Mouse (Mus musculus): Measurements from ENCODE around the gene Src.

DNA sequence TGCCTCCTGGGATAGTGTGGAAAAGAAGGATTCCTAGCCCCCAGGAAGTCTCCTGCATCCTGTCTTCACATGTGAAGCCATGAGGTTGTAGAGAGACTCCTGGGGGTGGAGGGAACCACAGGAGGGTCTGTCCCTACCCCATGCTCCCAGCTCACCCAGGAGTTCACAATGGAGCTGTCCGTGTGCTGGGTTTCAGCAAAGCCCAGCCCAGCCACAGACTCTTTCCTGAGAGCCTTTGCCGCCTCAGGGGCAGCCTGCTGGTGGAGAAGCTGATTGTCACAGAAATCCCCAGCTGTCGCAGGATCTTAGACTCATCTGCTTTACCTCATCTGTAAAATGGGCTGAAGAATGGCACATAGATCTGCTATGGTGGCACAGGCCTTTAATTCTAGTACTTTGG is 18.9 kb downstream of the Src start:
- TF ChIP-seq CTCF (IDR thresholded peaks at IDR 0.05; ENCODE audit: low read depth) (no peak), EP300 (IDR thresholded peaks at IDR 0.05; ENCODE audit: low read depth) (no peak)
